Mouse (Mus musculus): ENCODE measurements around the gene Gjb6. TPM values are rescaled to one million over a fixed set of nuclear protein-coding genes. Genes with fewer than 3 reads are reported as not detected.

Gene Gjb6
- not detected for total RNA-seq (2023)

GRCm38 (mm10) chr14:57133161-57133661 is at the start of gene Gjb6:
Gjb6 (minus strand) TSS chr14:57133611.

GRCm38 (mm10) chr14:57115823-57116544 is 17.4 kb downstream of the Gjb6 start, which contains the start of gene Gm4491:
Gm4491 (minus strand) TSS chr14:57115883.

GRCm38 (mm10) chr14:57104106-57105023 is 29.0 kb downstream of the Gjb6 start, which contains the start of gene Gjb2:
Gjb2 (minus strand) TSS chr14:57104702.

Other genes with a start within 250 kb of the Gjb6 start
- gene Zmym2, start 247.0 kb downstream of the Gjb6 start, total RNA-seq (2023): 100 to 1,000 TPM; 135 to 144 TPM
- gene Gja3, start 75.5 kb downstream of the Gjb6 start, total RNA-seq (2023): not detected
- not detected for gene Gjb2, start 28.9 kb downstream of the Gjb6 start, total RNA-seq (2023)
- not detected for gene Gm4491, start 17.7 kb downstream of the Gjb6 start, total RNA-seq (2023)

All from B cell, adult 67 days (primary cell).